Mouse (Mus musculus) lung, adult 10 weeks (tissue): ENCODE results near the gene Doc2g. TPM values are rescaled to one million over a fixed set of nuclear protein-coding genes. Genes with fewer than 3 reads are reported as not detected.

Source experiments
- polyA plus RNA-seq: library from polyadenylated mRNA; stranded (reverse); fragments of 350-450 nt; fragmentation: Illumina TruSeq; extraction: RNeasy Lipid Tissue Mini Kit (QIAGEN cat#74804); gene quantifications from one replicate; pipeline ENCODE4 v1.2.3, GENCODE M21; 2014; ENCODE audit warnings: low read depth, low replicate concordance; ENCODE audit not compliant: insufficient read depth

Gene Doc2g
- 4.9 TPM for polyA plus RNA-seq

GRCm38 (mm10) chr19:4003112-4003511 is at the start of gene Doc2g:
Gene Doc2g, plus strand, starts transcription at chr19:4003313.

DNA sequence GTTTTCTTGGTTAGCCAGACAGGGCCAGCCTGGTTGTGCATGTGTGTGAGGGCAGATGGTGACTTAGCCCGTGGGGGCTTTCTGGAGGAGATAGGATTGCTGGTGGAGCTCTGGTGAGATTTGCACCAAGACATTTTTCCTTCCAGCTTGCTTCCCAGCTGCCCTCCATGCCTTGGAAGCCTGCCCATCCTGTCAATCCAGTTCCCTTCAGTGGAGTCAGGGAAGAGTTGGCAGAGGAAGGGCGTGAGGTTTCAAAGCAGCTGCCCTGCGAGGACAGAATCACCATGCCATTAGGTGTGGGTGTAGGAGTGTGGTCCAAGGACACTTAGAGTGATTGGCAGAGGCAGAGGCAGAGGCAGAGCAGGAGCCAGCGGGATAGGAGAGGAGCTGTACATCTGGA is 44.6 kb upstream of the Doc2g start, which contains the start of gene Aldh3b3:
Aldh3b3 (plus strand) TSS at position 176 of the 400 bp plus-strand sequence.

DNA sequence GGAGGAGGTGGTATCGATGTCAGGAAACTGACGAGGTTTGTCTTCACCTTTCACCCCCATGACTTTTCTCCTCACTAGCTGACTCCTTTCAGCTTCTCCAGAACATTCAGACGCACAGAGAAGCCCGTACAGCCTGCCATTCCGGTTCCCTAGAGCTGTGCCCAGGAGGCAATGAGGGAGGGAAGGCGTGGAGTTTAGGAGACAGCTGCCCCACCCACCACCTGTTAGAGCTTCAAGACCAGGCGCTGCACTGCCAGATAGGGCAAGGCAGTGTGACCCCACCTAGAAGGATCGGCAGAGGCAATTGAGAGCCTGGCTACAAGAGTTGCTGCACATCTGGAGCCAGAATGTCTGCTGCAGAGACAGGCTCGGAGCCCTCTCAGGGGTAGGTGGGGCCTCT is 30.9 kb upstream of the Doc2g start, which contains the start of gene Aldh3b2:
Aldh3b2 (plus strand) TSS at position 100 of the 400 bp plus-strand sequence.

DNA sequence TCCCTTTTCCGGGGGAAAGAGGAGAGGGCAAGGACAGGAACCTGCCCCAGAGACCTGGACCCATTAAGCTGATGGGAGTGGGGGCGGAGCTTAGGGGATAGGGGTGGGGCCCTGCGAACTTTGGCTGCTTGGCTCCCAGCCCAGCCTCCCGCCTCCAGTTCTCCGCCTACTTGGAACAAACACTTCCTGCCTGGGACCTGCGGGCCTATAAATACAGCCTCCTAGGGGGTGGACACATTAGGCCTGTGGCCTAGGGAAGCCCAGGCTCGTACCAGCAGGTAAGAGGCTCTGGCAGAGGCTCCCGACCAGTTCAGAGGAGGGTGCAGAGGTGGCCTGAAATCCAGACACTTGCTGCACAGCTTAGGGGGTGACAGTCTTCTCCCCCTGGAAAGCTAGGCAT is 16.8 kb upstream of the Doc2g start, which contains the start of gene Acy3:
Acy3 (plus strand) TSS at position 237 of the 400 bp plus-strand sequence.

GRCm38 (mm10) chr19:3992416-3992815 is 10.7 kb upstream of the Doc2g start, which contains the start of gene Tbx10:
Gene Tbx10, plus strand, starts transcription at chr19:3992752.

GRCm38 (mm10) chr19:4000119-4000900 is 2.8 kb upstream of the Doc2g start, which contains the start of the genes Nudt8 and Gm49405:
Gene Nudt8, plus strand, starts transcription at chr19:4000580.
Gene Gm49405, plus strand, starts transcription at chr19:4000626.

DNA sequence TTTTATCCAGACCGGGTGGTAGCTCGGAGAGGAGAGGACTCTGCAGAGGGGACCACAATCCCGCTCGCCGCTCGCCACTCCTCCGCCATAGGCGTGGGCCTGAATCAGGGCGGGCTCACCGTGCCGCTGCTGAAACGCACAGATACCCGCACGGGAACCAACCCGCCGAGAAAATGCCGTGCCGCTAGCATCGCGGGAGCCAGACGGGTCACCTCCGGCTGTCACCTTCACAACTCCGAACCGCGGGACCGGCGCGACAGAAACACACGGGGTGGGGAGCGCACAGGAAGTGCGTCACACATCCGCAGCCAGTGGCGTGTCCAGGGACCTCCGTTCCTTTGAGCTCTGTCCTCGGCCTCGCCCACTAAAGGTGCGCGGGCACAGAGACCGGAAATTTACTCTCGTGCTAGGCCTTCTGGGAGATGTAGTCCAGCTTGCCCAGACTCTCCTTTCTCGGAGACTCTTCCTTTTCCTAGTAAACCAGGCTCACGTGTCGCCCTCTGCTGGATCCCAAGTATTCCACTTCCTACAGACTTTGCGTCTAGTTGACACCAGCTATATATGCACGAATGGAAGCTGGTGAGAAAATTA is 9.4 kb downstream of the Doc2g start, which contains the start of gene Ndufv1:
Ndufv1 (minus strand) TSS at position 375 of the 591 bp plus-strand sequence.

GRCm38 (mm10) chr19:4037788-4038232 is 34.7 kb downstream of the Doc2g start, which contains the start of gene Gstp1:
Gene Gstp1, minus strand, starts transcription at chr19:4037985.

DNA sequence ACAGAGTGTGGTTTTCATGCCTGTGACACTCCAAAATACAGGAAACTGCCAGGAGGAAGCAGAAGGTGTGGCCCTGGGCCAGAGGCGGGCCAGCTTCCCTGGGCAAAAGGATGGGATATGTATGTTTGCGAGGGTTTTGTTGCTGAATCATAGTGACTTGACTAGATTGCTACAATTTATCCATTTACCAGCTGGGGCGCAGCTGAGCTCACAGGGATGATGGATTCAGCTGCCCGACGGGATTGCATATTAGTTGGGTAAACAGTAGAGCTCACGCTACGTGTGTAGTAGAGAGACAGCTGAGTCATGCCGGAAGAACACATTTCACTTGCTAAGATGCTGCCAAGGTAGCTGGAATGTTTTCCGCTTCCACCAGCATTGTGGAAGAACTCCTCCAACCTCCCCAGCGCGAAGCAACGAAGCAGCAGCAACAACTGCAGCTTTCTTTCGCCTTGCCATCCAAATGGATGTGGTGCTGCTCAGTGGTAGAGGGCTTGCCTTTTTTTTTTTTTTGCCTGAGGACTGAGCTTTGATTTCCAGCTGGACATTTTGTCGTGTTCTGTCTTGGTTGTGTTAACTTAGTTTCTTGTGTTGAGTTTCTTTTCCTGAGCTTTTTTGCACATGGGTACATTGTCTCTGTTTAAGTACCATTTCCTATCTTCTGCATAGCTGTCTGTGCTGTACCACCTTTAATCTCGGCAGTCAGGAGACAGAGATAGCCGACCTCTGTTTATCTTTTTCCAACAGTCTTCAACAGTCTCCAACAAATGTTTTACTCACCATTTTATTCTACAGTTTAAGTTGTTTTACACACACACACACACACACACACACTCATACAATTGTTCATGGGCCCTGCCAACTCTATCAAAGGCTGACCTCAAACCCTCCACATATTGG is 43.1 kb downstream of the Doc2g start, which contains the start of gene Gstp2:
Gstp2 (minus strand) TSS at position 58 of the 900 bp plus-strand sequence.

Other genes with a start within 250 kb of the Doc2g start
- gene Kmt5b, start 235.9 kb upstream of the Doc2g start, polyA plus RNA-seq, result 13.1 TPM
- gene Chka, start 151.5 kb upstream of the Doc2g start, polyA plus RNA-seq, result 34.0 TPM
- 35.0 TPM for gene Tcirg1, start 96.2 kb upstream of the Doc2g start, polyA plus RNA-seq
- 140 TPM for gene Ndufs8, start 90.5 kb upstream of the Doc2g start, polyA plus RNA-seq
- 53.6 TPM for gene Aldh3b1, start 73.5 kb upstream of the Doc2g start, polyA plus RNA-seq
- gene Unc93b1, start 68.1 kb upstream of the Doc2g start, polyA plus RNA-seq, result 56.9 TPM
- 0.20 TPM for gene Aldh3b3, start 44.7 kb upstream of the Doc2g start, polyA plus RNA-seq
- 0.83 TPM for gene Aldh3b2, start 31.0 kb upstream of the Doc2g start, polyA plus RNA-seq
- 10.1 TPM for gene Acy3, start 16.7 kb upstream of the Doc2g start, polyA plus RNA-seq
- not detected for gene Tbx10, start 10.6 kb upstream of the Doc2g start, polyA plus RNA-seq
- gene Nudt8, start 2.7 kb upstream of the Doc2g start, polyA plus RNA-seq, result 19.1 TPM
- gene Gm49405, start 2.7 kb upstream of the Doc2g start, polyA plus RNA-seq, result 0.23 TPM
- 85.5 TPM for gene Ndufv1, start 9.5 kb downstream of the Doc2g start, polyA plus RNA-seq
- gene Gstp1, start 34.7 kb downstream of the Doc2g start, polyA plus RNA-seq, result 401 TPM
- gene Gstp2, start 42.7 kb downstream of the Doc2g start, polyA plus RNA-seq, result 28.2 TPM
- 10.6 TPM for gene Gstp3, start 56.3 kb downstream of the Doc2g start, polyA plus RNA-seq
- 0.93 TPM for gene Cabp2, start 78.3 kb downstream of the Doc2g start, polyA plus RNA-seq
- 128 TPM for gene Cdk2ap2, start 93.9 kb downstream of the Doc2g start, polyA plus RNA-seq
- gene Pitpnm1, start 96.7 kb downstream of the Doc2g start, polyA plus RNA-seq, result 24.1 TPM
- 110 TPM for gene Aip, start 122.5 kb downstream of the Doc2g start, polyA plus RNA-seq
- not detected for gene Gpr152, start 136.5 kb downstream of the Doc2g start, polyA plus RNA-seq
- gene Cabp4, start 140.7 kb downstream of the Doc2g start, polyA plus RNA-seq, result not detected
- gene Coro1b, start 145.3 kb downstream of the Doc2g start, polyA plus RNA-seq, result 121 TPM
- 41.4 TPM for gene Ptprcap, start 150.3 kb downstream of the Doc2g start, polyA plus RNA-seq
- gene Rps6kb2, start 160.0 kb downstream of the Doc2g start, polyA plus RNA-seq, result 19.1 TPM
- 2.5 TPM for gene Carns1, start 172.2 kb downstream of the Doc2g start, polyA plus RNA-seq
- gene Tbc1d10c, start 188.0 kb downstream of the Doc2g start, polyA plus RNA-seq, result 22.1 TPM
- 290 TPM for gene Ppp1ca, start 188.8 kb downstream of the Doc2g start, polyA plus RNA-seq
- 12.4 TPM for gene Rad9a, start 198.3 kb downstream of the Doc2g start, polyA plus RNA-seq
- 7.9 TPM for gene Clcf1, start 210.9 kb downstream of the Doc2g start, polyA plus RNA-seq
- gene AC109138.7, start 211.0 kb downstream of the Doc2g start, polyA plus RNA-seq, result not detected
- gene Pold4, start 228.6 kb downstream of the Doc2g start, polyA plus RNA-seq, result 52.0 TPM